Mouse (Mus musculus): ENCODE measurements around the gene Mc1r.
"Not testable (repeated sequence)": the region's sequence is repeated elsewhere in the genome, so short reads cannot be mapped to it uniquely, and the experiment has no call there.

DNA sequence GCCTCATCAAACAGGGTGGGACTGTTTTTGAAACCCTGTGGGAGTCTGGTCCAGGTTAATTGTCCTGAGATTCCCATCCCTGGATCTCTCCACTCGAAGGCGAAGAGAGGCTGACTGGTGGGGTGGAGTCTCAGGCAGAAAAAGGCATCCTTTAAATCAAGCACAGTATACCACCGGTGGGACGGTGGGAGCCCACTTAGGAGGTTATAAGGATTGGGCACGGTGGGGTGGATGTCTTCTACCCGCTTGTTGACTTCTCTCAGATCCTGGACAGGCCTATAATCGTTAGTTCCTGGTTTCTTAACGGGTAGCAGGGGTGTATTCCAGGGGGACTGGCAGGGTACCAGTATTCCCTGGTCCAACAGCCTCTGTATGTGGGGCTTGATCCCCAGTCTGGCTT is 24.0 kb downstream of the Mc1r start:
- TF ChIP-seq CTCF (IDR thresholded peaks at IDR 0.05; ENCODE audit: low read depth, low read length); TAL1 (conservative IDR thresholded peaks at IDR 0.05; ENCODE audit: low read depth, low read length); GATA1 (IDR thresholded peaks at IDR 0.05; ENCODE audit: borderline replicate concordance, low read length): not testable (repeated sequence)
